Comparison of ENCODE assay signal across 18 mouse cellular contexts in the genomic region with DNA sequence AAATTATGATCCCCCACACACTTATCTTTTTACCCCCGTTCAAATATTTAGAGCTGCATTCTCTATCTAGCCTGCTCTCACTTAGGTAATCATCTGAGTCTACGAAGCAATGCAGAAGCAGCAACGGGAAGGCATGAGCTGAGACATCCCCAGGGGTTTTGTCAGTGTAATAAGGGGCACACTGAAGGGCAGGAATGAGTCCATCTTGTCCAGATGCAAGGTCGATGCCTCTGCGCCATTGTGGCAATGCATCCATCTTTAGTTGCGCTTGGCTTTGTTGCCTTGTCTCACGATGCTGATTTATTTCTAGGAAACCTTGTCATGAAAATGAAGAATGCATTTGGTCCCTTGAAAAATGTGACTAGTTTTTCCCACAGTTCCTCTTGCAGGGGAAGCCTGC.
DNase-seq lines count a peak whose midpoint lies in the region; ATAC-seq and TF ChIP-seq lines count a peak whose summit lies in the region.
"Had no signal": no experiment of that assay in that cellular context is flagged by ENCODE, and none has a peak within 500 bp of the region (broad histone marks: within the 10 kb centered on the region; RNA-seq: fewer than 3 reads in every experiment).

No protein-coding gene starts in this region.

- ATAC-seq in liver, embryonic 12.5 days: no peak
- no peak for ATAC-seq in megakaryocyte, adult 5-6 weeks (ENCODE audit: poor library complexity, severe bottlenecking)
- ATAC-seq: Patski had no signal

- dilution Hi-C loops in CH12.LX (cut with MboI; ENCODE audit: extremely low pct_ligation_motif_present, extremely low pct_unique_long_range_greater_than_20kb, low sequenced_read_pairs): no loop called here

- TF ChIP-seq RAD21 in CH12.LX (IDR thresholded peaks at IDR 0.05; ENCODE audit: low read depth, low read length): no peak

- no peak overlapping the region for H3K4me3 ChIP-seq in CH12.LX (replicated peaks in 1 of 3; ENCODE audit: low read depth in 2 of 3, low read length in 2 of 3, poor library complexity in 1 of 3)
- H3K4me3 ChIP-seq in liver, embryonic 12.5 days: no peak overlapping the region
- H3K4me3 ChIP-seq: heart, embryonic 15.5 days had no signal

- H3K4me2 ChIP-seq in CH12.LX (ENCODE audit: insufficient read depth, low read depth, poor library complexity, severe bottlenecking): no peak overlapping the region
- H3K4me2 ChIP-seq in liver, embryonic 12.5 days: no peak overlapping the region
- H3K4me2 ChIP-seq: heart, embryonic 15.5 days; liver, embryonic 11.5 days; midbrain, embryonic 11.5 days had no signal

- DNase-seq in CH12.LX (ENCODE audit: extremely low read depth): peak; percentile 2
- DNase-seq in adrenal gland, adult (ENCODE audit: inconsistent age in 2 of 2, low spot score in 1 of 2): peak; percentile 22 to 82
- peak; percentile 5 for DNase-seq in brain, embryonic 14.5 days (ENCODE audit: low read depth)
- DNase-seq in mesoderm, embryonic 11.5 days (ENCODE audit: low read depth, low spot score): peak; percentile 37
- DNase-seq in Muller cell, postnatal 12 days (ENCODE audit: inconsistent ontology term): no peak
- DNase-seq: cerebellum, adult 9-10 months; gastrocnemius, postnatal 25 days; kidney, adult 11 months; lung, adult 2 months; lung, postnatal 36 days; thymus, postnatal 14 days had no signal

- no peaks in the 10 kb centered on the region for H3K36me3 ChIP-seq in CH12.LX (replicated peaks in 1 of 2; ENCODE audit: control insufficient read depth in 1 of 2, insufficient read depth in 1 of 2, low read length in 1 of 2)
- no peaks in the 10 kb centered on the region for H3K36me3 ChIP-seq in liver, embryonic 12.5 days
- H3K36me3 ChIP-seq: heart, embryonic 15.5 days had no signal

- TF ChIP-seq CTCF in CH12.LX (conservative IDR thresholded peaks at IDR 0.05 in 1 of 2, IDR thresholded peaks at IDR 0.05 in 1 of 2; ENCODE audit: low read depth in 2 of 2, low read length in 2 of 2): no peak
- TF ChIP-seq CTCF in brain, embryonic 14.5 days (IDR thresholded peaks at IDR 0.05; ENCODE audit: borderline replicate concordance, extremely low read depth, insufficient read depth, insufficient read length): no peak

- H3K4me1 ChIP-seq in CH12.LX (ENCODE audit: control insufficient read depth in 1 of 2, insufficient read depth in 2 of 2): no peaks in the 10 kb centered on the region
- H3K4me1 ChIP-seq in liver, embryonic 12.5 days: no peaks in the 10 kb centered on the region
- H3K4me1 ChIP-seq: heart, embryonic 15.5 days had no signal

- WGBS in liver, embryonic 12.5 days (ENCODE audit: insufficient replicate concordance): 67% methylated on average over 7 of the region's 7 CpGs

- no peaks in the 10 kb centered on the region for H3K79me2 ChIP-seq in CH12.LX (replicated peaks; ENCODE audit: control insufficient read depth, extremely low read depth, insufficient read depth, poor library complexity, severe bottlenecking)

- H3K27me3 ChIP-seq in CH12.LX (replicated peaks): no peaks in the 10 kb centered on the region
- no peaks in the 10 kb centered on the region for H3K27me3 ChIP-seq in liver, embryonic 12.5 days (replicated peaks)
- H3K27me3 ChIP-seq: heart, embryonic 15.5 days had no signal

- in situ Hi-C loops in CH12.LX (cut with MboI; ENCODE audit: low pct_ligation_motif_present, low pct_unique_long_range_greater_than_20kb, low sequenced_read_pairs): no loop called here

- no peaks in the 10 kb centered on the region for H3K9me3 ChIP-seq in CH12.LX (replicated peaks; ENCODE audit: low read length)
- no peaks in the 10 kb centered on the region for H3K9me3 ChIP-seq in liver, embryonic 12.5 days (replicated peaks)
- H3K9me3 ChIP-seq: heart, embryonic 15.5 days had no signal

- H3K27ac ChIP-seq in CH12.LX (ENCODE audit: insufficient read depth, low read depth): no peak overlapping the region
- H3K27ac ChIP-seq in liver, embryonic 12.5 days: no peak overlapping the region
- H3K27ac ChIP-seq: heart, embryonic 15.5 days; kidney, postnatal 0 days had no signal

- no peak for TF ChIP-seq EP300 in CH12.LX (IDR thresholded peaks at IDR 0.05; ENCODE audit: low read length)

- no peak for TF ChIP-seq POLR2A in CH12.LX (IDR thresholded peaks at IDR 0.05; ENCODE audit: low read depth, low read length)
- no peak for TF ChIP-seq POLR2A in brain, embryonic 14.5 days (IDR thresholded peaks at IDR 0.05; ENCODE audit: borderline replicate concordance, extremely low read depth, insufficient read depth, insufficient read length, poor library complexity, severe bottlenecking)

- no peak overlapping the region for H3K9ac ChIP-seq in CH12.LX (ENCODE audit: insufficient read depth, low read depth)
- H3K9ac ChIP-seq in liver, embryonic 12.5 days: no peak overlapping the region
- H3K9ac ChIP-seq: heart, embryonic 15.5 days had no signal

TF ChIP-seq in CH12.LX, 34 proteins besides CTCF, POLR2A, EP300 and RAD21:
- TF ChIP-seq TCF12 (IDR thresholded peaks at IDR 0.05; ENCODE audit: low read depth, low read length) (no peak), SIN3A (IDR thresholded peaks at IDR 0.05; ENCODE audit: low read length) (no peak), GABPA (IDR thresholded peaks at IDR 0.05; ENCODE audit: insufficient replicate concordance, low read depth, low read length) (no peak), HCFC1 (IDR thresholded peaks at IDR 0.05; ENCODE audit: low read depth, low read length) (no peak), CHD2 (IDR thresholded peaks at IDR 0.05; ENCODE audit: low read length) (no peak), JUN (IDR thresholded peaks at IDR 0.05; ENCODE audit: insufficient read depth, low read depth, low read length) (no peak), USF1 (IDR thresholded peaks at IDR 0.05; ENCODE audit: low read depth, low read length) (no peak), IRF4 (IDR thresholded peaks at IDR 0.05; ENCODE audit: low read depth, low read length) (no peak), MAX (IDR thresholded peaks at IDR 0.05; ENCODE audit: low read length) (no peak), JUND (conservative IDR thresholded peaks at IDR 0.05; ENCODE audit: low read depth, low read length) (no peak), BHLHE40 (IDR thresholded peaks at IDR 0.05; ENCODE audit: low read depth, low read length) (no peak), ZKSCAN1 (IDR thresholded peaks at IDR 0.05; ENCODE audit: borderline replicate concordance, low read depth, low read length) (no peak), E2F4 (IDR thresholded peaks at IDR 0.05; ENCODE audit: insufficient replicate concordance, low read depth, low read length) (no peak), PAX5 (IDR thresholded peaks at IDR 0.05; ENCODE audit: low read length) (no peak), ZC3H11A (IDR thresholded peaks at IDR 0.05; ENCODE audit: low read depth, low read length) (no peak)
TF ChIP-seq in CH12.LX: peak in this region for 0.
